Mouse (Mus musculus) G1E (cell line): Measurements from ENCODE around the gene Mfsd12.

Experiments
- CTCF ChIP-seq: IDR thresholded peaks from 2 replicates; pipeline ENCODE4 v1.5.1; 2012; ENCODE audit warnings: low read depth, low read length, inconsistent platforms, mixed read lengths
- TAL1 ChIP-seq: conservative IDR thresholded peaks from 2 replicates; pipeline ENCODE4 v1.6.1; 2012; ENCODE audit warnings: low read depth, low read length, inconsistent platforms, mixed read lengths

- TF ChIP-seq CTCF (no peak), TAL1 (no peak)
Observed at GRCm38 (mm10) chr10:81384605-81384982, 27.3 kb downstream of the Mfsd12 start.
